Mouse (Mus musculus) lung, postnatal 0 days (tissue): ENCODE results near the gene Ampd3. TPM values are rescaled to one million over a fixed set of nuclear protein-coding genes. Genes with fewer than 3 reads are reported as not detected.
A peak's percentile ranks its signal among the peaks of the same experiment; 100 is the strongest.

ENCODE experiments used
- ATAC-seq: fragments of 200-750 bp; cut with Nextera tagmentation; 2 replicates; pipeline ENCODE4 v1.8.0; 2017; ENCODE audit warnings: moderate library complexity
- DNase-seq: peaks from one replicate; pipeline ENCODE4 v3.0.0-alpha.2; 2016; ENCODE audit warnings: low spot score
- H3K27ac ChIP-seq: fragments of 300-500 bp; sonication (generic); 2 replicates; pipeline ENCODE4 v1.5.1; 2014; ENCODE audit warnings: antibody characterized with exemption, mild to moderate bottlenecking, low read length, mixed read lengths
- H3K27me3 ChIP-seq: fragments of 300-500 bp; sonication (generic); replicated peaks from 2 replicates; pipeline ENCODE4 v1.6.1; 2014; ENCODE audit warnings: low read length, mixed read lengths; ENCODE audit not compliant: insufficient read depth
- H3K36me3 ChIP-seq: fragments of 300-500 bp; sonication (generic); 2 replicates; pipeline ENCODE4 v1.6.1; 2014; ENCODE audit warnings: low read length, mixed read lengths; ENCODE audit not compliant: insufficient read depth
- H3K4me1 ChIP-seq: fragments of 300-500 bp; sonication (generic); 2 replicates; pipeline ENCODE4 v1.6.1; 2014; ENCODE audit warnings: antibody characterized with exemption, low read depth, low read length, mixed read lengths; ENCODE audit not compliant: insufficient read depth
- H3K4me2 ChIP-seq: fragments of 300-500 bp; sonication (generic); replicated peaks from 2 replicates; pipeline ENCODE4 v1.6.1; 2014; ENCODE audit warnings: low read depth, mild to moderate bottlenecking, low read length, moderate library complexity, mixed read lengths
- H3K4me3 ChIP-seq: fragments of 300-500 bp; sonication (generic); 2 replicates; pipeline ENCODE4 v1.5.1; 2014; ENCODE audit warnings: low read depth, low read length
- H3K9ac ChIP-seq: fragments of 300-500 bp; sonication (generic); replicated peaks from 2 replicates; pipeline ENCODE4 v1.6.1; 2014; ENCODE audit warnings: low read depth, mild to moderate bottlenecking
- H3K9me3 ChIP-seq: fragments of 300-500 bp; sonication (generic); 2 replicates; pipeline ENCODE4 v1.6.1; 2016; ENCODE audit warnings: low read length, mixed read lengths
- CTCF ChIP-seq: IDR thresholded peaks from 2 replicates; pipeline ENCODE4 v1.5.1; 2016; ENCODE audit warnings: antibody characterized with exemption, mild to moderate bottlenecking
- EP300 ChIP-seq: IDR thresholded peaks from 2 replicates; pipeline ENCODE4 v1.6.1; 2016; ENCODE audit warnings: antibody characterized with exemption, mild to moderate bottlenecking, control low read depth
- WGBS: fragments of 180-500 bp; shearing (Covaris S2); extraction: QIAGEN DNeasy Blood & Tissue Kit; methylation state at CpG from one replicate; pipeline ENCODE4 v1.1.7; 2014; 5-methylcytosine and 5-hydroxymethylcytosine counted together
- polyA plus RNA-seq: library from polyadenylated mRNA; unstranded; fragments of >200 nt; fragmentation: Nextera tagmentation; extraction: Ambion mirVana; gene quantifications from 2 replicates; pipeline ENCODE4 v1.2.1, GENCODE M21; 2015

Ampd3 gene
- polyA plus RNA-seq, 1 experiment from 2014 or later, result 5.0 TPM

DNA sequence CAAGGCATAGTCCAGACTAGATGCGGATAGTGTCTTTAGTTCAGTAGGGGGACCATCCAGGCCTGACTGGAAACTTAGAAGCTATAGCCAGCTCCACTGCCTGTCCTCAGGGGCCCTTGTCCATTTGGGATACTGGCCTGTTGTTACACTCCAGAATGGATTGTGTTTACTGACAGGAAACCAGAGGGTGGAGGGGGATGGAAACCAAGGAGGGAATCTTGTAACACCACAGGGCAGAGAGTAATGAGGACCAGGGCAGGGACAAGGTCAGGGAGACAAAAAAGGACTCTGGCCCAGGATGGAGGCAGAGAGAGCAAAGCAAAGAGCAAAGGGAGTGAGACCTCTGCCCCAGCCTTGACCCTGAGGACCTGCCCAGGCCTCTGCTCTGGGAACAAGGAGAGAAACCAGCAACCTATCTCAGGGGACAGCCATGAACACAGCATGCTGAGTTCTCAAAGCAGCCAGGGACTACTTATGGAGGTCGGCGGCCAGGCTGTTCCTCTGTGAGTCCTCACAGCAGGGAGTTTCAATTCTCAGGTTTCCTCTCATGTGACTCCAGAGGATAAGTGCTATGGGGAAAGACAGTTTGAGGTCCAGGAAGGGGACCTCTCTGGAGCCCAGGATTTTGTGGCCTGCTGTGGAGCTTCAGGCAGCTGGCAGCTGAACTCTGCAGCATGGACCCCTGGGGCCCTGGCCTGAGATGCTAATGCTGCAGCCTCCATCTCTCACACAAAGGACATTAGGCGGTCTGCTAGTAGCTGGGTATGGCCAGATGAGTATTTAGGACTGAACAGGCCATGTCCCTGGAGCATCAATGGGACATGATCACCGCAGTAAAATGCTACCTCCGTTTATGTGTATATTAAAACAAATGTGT, 36.7 kb upstream of the Ampd3 start:
- 74% methylated on average over 6 of the region's 6 CpGs for WGBS
- no peaks in the 10 kb centered on the region for H3K36me3 ChIP-seq
- TF ChIP-seq EP300, result no peak
- no peak for TF ChIP-seq CTCF
- H3K27ac ChIP-seq, result no peak overlapping the region
- no peak overlapping the region for H3K9ac ChIP-seq
- no peak for DNase-seq
- no peaks in the 10 kb centered on the region for H3K4me1 ChIP-seq
- H3K4me3 ChIP-seq, result no peak overlapping the region
- no peaks in the 10 kb centered on the region for H3K9me3 ChIP-seq
- H3K4me2 ChIP-seq, result no peak overlapping the region
- no peak for ATAC-seq
- H3K27me3 ChIP-seq, result no peaks in the 10 kb centered on the region

DNA sequence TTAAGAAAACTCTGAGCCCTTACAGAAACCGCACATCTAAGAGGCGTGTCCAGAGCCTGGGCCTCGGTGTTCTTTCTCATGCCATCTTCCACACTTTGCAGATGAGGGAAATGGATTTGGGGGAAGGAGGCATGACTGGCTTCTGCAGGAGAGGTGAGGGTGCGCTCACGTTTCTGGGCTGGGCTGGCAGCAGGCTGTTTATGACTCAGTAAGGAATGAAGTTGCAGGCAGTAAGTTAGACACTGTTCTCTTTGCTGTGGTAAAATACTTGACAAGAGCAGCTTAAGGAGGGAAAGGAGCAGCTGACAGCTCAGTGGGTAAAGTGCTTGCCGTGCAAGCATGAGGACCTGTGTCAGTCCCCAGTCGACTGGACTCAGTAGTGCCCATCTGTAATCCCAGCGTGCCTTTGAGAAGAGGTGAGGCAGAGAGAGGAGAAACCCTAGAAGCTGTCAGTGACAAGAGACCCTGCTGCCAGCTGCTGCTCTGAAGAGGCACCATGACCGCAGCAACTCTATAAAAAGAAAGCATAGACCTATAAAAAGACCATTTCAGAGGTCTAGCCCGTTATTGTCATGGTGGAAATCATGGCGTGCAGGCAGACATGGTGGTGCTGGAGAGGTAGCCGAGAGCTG, 35.9 kb upstream of the Ampd3 start:
- no peak overlapping the region for H3K27ac ChIP-seq
- H3K4me3 ChIP-seq, result no peak overlapping the region
- H3K4me1 ChIP-seq, result no peaks in the 10 kb centered on the region
- no peaks in the 10 kb centered on the region for H3K9me3 ChIP-seq
- ATAC-seq (no peak), DNase-seq (no peak)
- WGBS, result 81% methylated on average over 12 of the region's 12 CpGs
- no peak for TF ChIP-seq CTCF
- TF ChIP-seq EP300, result no peak
- no peaks in the 10 kb centered on the region for H3K36me3 ChIP-seq
- H3K27me3 ChIP-seq, result no peaks in the 10 kb centered on the region
- no peak overlapping the region for H3K4me2 ChIP-seq
- H3K9ac ChIP-seq, result no peak overlapping the region

DNA sequence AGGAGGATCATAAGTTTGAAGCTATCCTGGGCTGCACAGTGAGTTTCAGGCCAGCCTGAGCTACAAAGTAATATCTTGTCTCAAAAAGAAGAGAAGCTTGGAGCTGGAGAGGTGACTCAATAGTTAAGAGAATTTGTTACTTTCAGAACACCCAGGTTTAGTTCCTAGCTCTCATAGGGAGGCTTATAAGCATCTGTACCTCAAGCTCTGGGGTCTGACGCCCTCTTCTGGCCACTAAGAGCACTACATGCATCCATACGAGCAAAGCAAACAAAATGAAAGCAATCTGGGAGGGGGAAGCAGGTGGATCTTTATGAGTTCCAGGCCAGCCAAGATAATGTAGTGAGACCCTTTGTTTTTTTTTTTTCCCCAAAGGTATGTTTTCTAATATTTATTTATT, 31.1 kb upstream of the Ampd3 start:
- Histone ChIP-seq H3K4me3 (no peak overlapping the region), H3K9me3 (no peaks in the 10 kb centered on the region), H3K4me1 (no peaks in the 10 kb centered on the region), H3K4me2 (no peak overlapping the region), H3K27ac (no peak overlapping the region), H3K27me3 (no peaks in the 10 kb centered on the region), H3K9ac (no peak overlapping the region), H3K36me3 (no peaks in the 10 kb centered on the region)
- TF ChIP-seq CTCF, result peak; percentile 29; the same call in 1 of the 2 replicates
- TF ChIP-seq EP300, result no peak
- ATAC-seq (no peak), DNase-seq (no peak)
- WGBS, result 43% methylated on average over 2 of the region's 2 CpGs

DNA sequence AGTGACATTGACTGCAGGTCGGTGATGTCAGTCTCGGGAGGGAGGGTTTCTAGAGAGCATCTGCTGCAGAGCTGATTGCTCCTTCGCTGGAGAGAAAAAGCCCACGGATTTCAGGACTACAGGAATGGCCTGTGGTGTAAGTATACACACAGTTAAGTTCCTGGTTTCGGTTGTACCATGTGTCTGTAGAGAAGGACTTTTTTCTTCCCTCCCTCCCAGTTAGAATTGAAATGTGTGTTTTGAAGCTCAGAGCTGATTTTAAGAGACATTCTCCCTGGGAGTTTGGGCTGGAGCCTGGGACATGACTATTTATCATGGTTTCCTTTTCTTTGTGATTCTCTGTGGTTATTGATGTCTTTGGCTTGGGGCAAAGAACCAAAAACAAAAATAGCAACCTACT, 28.2 kb upstream of the Ampd3 start:
- Histone ChIP-seq H3K4me2 (no peak overlapping the region), H3K36me3 (no peaks in the 10 kb centered on the region), H3K4me3 (no peak overlapping the region), H3K27ac (no peak overlapping the region), H3K9me3 (no peaks in the 10 kb centered on the region), H3K27me3 (no peaks in the 10 kb centered on the region), H3K9ac (no peak overlapping the region), H3K4me1 (no peaks in the 10 kb centered on the region)
- ATAC-seq, result peak; percentile 16
- 42% methylated on average over 5 of the region's 5 CpGs for WGBS
- peak; percentile 34 for DNase-seq
- TF ChIP-seq CTCF (no peak), EP300 (no peak)

DNA sequence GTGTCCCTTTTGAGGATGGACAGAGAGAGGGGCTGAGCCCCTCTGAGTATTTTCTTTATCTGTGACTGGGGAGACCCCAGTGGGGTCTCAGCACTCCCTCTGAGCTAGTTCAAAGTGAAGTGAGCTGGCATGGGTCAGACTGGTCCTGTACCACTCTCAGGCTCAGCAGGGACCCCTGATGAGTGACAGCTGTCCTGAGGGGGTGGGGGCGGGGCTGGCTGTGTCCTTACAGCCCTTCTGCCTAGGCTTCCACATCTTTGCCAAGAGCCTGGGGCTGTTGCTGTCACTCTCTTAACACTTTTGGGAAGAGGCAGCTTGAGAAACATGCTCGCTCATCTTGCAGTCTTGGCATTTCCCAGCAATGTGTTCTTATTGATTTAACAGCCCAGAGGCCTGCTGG, 27.8 kb upstream of the Ampd3 start:
- 54% methylated on average over 2 of the region's 2 CpGs for WGBS
- no peak overlapping the region for H3K9ac ChIP-seq
- peak; percentile 68 for DNase-seq

DNA sequence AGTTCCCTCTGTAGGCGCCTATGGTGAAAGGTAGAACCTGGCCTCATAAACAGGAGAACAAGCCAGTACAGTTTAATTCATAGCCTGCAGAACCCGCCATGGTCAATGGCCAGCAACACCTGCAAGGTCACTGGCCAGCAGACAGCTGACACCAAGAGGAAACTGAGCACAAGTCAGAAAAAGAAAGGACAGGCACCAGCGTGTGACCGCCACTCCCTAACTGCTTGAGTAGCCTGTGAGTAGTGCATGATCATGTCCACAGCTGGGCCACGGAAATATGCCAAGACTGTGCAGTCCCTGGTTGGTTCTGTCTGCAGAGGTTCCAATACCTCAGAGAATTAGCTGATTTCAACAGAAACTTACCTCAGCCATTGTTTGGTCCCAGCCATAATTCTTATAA, 26.0 kb upstream of the Ampd3 start:
- DNase-seq (no peak), ATAC-seq (no peak)
- WGBS, result 85% methylated on average over 5 of the region's 5 CpGs
- H3K27me3 ChIP-seq, result no peaks in the 10 kb centered on the region
- H3K4me2 ChIP-seq, result no peak overlapping the region
- H3K36me3 ChIP-seq, result no peaks in the 10 kb centered on the region
- H3K9ac ChIP-seq, result no peak overlapping the region
- no peaks in the 10 kb centered on the region for H3K9me3 ChIP-seq
- no peak overlapping the region for H3K27ac ChIP-seq
- TF ChIP-seq EP300 (no peak), CTCF (no peak)
- H3K4me1 ChIP-seq, result no peaks in the 10 kb centered on the region
- H3K4me3 ChIP-seq, result no peak overlapping the region

More for the DNA sequence above, 27.8 kb upstream of the Ampd3 start:
- Histone ChIP-seq H3K36me3 (no peaks in the 10 kb centered on the region), H3K27ac (no peak overlapping the region), H3K4me1 (no peaks in the 10 kb centered on the region), H3K9me3 (no peaks in the 10 kb centered on the region), H3K4me3 (no peak overlapping the region), H3K27me3 (no peaks in the 10 kb centered on the region), H3K4me2 (no peak overlapping the region)
- peak; percentile 71 for ATAC-seq
- TF ChIP-seq EP300 (peak; percentile 43; the same call in 1 of the 2 replicates), CTCF (no peak)
